Mouse (Mus musculus) erythroblast, adult 5-6 weeks (primary cell): ENCODE measurements around the gene Thrap3. TPM values are rescaled to one million over a fixed set of nuclear protein-coding genes. Genes with fewer than 3 reads are reported as not detected.
"Not testable (repeated sequence)": the region's sequence is repeated elsewhere in the genome, so short reads cannot be mapped to it uniquely, and the experiment has no call there.

Experiments
- ATAC-seq: replicated peaks from 2 replicates; pipeline ENCODE4 v1.8.0; 2016; ENCODE audit warnings: moderate number of reproducible peaks, mild to moderate bottlenecking, moderate TSS enrichment, inconsistent platforms; ENCODE audit not compliant: poor library complexity, low FRiP score, severe bottlenecking
- total RNA-seq, 2 experiments: library from RNA; stranded (forward) in 1 of 2; stranded (reverse) in 1 of 2; fragments of 150-400 nt in 1 of 2; fragments of 200-764, 138-1000 nt in 1 of 2; gene quantifications; 2 replicates each; pipeline versions ENCODE4 v1.2.3 to v1.2.4; 2015 to 2017; ENCODE audit warnings: low replicate concordance in 2 of 2

Thrap3 gene
- total RNA-seq, 2 experiments from 2014 or later, result 40.5 to 133 TPM

DNA sequence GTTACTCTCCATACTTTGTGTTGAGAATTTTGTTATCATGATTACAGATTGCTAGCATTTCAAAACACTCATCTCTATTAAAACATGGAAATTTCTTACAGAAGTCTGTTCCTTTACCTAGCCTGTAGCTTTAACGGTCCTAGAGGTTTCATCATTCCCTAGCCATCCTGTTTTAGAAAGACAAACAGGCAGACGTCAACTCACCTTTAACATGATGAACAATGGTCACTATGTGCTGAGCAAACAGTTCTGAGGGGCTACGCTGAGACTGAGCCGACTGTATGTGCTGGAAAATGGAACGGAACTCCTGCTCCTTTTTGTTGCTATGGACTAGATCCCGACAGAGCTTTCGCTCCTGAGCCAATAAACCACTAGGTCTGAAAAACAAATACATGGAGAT lies 26.6 kb downstream of the Thrap3 start:
- ATAC-seq, result not testable (repeated sequence)

DNA sequence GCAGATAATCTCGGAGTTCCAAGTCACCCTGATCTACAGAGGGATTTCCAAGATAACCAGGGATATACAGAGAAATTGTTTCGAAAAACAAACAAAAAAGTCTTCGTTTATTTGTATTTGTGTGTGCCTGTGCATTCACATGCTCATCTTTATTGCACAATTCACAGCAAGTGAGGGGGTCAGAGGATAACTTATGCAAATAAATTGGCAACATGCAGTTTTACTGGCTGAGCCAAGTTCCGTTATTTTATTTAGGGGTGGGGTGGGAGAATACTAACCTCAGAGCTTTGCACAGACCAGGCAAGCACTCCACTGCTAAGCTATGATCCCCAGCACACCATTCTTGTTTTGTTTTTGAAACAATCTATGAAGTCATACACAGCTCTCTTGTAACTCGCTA lies 28.8 kb downstream of the Thrap3 start:
- no peak for ATAC-seq

DNA sequence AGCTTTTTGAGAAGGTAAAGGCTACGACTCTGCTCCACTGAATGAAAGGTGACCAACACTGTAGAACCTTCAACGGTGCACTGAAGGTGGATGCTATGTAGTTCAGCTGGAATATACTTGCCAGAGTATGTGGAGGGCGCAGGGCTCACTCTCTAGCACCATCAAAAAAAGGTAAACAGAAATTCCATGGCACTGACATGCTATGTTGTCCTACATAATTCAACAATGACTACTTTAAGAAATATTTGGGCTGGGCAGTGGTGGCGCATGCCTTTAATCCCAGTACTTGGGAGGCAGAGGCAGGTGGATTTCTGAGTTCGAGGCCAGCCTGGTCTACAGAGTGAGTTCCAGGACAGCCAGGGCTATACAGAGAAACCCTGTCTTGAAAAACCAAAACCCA lies 31.8 kb downstream of the Thrap3 start:
- not testable (repeated sequence) for ATAC-seq

DNA sequence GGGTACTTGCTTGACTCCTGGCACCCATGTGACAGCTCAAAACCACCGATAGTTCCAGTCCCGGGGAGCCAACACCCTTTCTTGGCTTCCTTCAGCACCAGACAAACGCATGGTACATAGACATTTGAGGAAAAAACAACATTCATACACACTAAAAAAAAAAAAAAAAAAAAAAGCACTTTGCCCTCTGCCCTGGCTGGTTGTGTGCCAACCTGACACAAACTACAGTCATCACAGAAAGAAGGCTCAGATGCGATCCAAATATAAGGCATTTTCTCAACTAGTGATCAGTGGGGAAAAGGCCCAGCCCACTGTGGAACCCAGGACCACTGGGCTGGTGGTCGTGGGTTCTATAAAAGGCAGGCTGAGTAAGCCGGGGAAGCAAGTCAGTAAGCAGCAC lies 33.7 kb downstream of the Thrap3 start:
- no peak for ATAC-seq

DNA sequence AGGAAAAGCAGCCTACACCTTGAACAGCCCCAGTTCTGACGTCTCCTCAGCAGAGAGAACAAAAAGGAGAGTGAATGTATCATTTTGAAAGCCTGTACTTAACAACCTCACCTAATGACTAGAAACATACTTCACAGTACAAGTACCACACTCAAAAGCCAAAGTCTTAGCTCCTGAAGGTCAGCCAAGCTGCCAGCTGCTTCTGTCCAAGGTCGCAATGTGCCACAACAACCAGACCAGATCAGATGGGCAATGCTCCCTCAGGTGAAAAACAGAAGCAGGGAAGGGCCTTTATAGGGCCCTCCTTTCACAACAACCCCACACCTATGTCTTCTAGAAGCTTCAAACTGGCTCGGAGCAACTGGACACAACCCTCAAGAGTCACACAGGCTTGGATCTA lies 36.5 kb downstream of the Thrap3 start:
- no peak for ATAC-seq

DNA sequence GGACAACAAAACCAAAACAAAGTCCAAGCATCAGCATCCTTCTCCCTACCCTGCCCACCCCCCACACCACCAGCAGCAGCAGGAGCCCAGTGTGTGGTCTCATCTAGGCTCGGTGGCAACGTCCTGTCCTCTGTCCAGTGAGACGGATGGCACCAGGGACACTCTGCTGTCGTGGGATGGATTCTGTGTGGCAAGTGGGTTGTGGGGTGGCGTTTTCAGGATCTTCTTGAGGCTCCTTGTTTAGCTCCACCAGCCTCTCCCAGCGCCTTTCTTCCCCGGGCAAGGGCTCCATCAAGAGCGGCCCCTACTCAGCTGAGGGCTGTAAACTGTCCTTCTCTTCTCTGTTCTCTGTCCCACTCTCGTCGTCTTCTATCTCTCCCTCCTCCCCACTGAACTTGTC lies 37.5 kb downstream of the Thrap3 start:
- ATAC-seq, result not testable (repeated sequence)

DNA sequence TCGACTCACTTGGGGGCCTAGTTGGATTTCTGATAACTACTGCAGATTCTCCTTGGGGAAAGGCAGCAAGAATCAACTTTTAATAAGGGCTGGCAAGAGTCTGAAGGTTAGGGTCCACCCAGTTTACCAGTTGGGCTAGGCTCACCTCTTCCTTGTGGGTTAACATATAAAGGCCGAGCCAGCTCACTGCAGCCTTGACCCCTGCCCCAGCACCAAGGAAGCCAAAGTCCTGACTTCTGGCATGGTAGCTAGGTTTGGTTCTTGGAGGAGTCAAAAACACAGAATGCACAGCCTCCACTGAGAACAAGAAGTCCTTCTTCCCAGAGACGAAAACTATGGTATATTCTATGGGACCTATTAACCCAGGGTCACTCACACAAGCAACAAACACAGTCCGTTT lies 38.9 kb downstream of the Thrap3 start:
- no peak for ATAC-seq

DNA sequence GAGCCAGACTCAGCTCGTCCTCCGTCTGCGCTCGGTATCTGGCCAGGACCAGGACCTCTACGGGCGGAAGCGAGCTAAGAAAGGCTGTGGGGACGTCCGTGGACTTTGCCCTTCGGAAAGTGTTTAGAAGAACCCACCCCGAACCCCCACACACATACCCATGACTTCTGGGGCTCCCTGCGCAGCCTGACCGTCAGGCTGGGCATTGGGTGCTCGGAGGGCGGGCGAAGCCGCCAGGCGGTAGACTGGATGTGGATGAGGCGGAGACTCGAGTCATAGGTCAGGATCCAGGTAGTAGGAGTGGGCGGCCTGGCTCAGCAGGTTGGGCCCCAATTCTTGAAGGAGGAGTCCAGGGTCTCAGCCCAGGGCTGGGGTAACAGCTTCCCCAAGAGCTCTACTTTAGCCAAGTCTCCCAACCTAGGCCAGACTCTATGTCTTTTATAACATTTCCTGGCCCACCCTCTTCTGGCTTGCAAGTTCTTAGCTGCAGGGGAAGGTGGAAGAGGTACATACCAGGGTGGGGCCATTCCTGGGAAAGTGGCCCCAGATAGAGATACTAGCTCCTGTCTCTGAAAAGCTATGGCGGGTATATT lies 39.4 kb downstream of the Thrap3 start, which contains the start of gene Sh3d21:
Sh3d21 (minus strand) TSS at position 425 of the 593 bp plus-strand sequence.
- ATAC-seq, result peak; percentile 33; the same call in 1 of the 2 replicates

DNA sequence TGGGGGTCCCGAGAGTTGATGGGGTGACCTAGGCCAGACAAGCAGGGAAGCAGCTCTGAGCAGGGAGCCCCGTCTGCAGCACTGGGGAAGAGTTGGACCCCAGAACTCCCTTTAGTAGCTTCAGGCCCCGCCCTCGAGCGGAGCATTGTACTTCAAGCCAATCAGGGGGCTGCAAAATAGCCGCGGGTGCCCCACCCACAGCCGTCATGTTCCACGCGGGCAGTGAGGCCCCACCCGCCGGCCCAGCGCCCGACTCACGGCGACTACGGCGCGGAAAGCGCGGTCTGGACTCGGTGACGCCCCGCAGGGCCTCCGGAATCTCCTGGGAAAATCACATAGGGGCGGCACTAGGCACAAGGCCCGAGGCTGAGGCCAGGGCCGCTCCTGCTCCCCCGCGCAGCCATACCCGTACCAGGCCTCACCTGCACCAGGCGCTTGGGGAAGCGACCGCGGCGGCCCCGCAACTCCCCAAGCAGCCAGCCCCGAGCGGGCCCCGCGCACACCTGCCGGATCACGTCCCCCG lies 40.0 kb downstream of the Thrap3 start:
- ATAC-seq, result peak; percentile 67

DNA sequence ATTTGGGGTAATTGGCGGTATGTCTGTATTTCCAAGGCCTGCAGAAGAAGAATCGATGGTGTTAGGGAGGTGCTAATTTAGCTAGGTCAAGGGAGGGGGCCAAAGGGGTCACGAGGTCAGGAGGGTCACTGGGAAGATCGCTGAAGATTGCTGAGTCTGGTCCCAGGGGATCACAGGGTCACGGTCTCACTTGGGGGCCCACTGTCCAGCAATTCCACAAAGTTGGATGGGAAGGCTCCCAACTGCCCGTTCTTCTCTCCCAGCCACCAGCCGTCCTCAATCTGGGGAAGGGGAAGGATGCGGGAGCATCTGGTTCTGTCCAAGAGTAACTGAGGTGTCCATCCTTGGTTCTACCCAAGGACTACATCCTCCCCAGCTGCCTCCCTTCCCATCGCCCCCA lies 40.6 kb downstream of the Thrap3 start:
- no peak for ATAC-seq

DNA sequence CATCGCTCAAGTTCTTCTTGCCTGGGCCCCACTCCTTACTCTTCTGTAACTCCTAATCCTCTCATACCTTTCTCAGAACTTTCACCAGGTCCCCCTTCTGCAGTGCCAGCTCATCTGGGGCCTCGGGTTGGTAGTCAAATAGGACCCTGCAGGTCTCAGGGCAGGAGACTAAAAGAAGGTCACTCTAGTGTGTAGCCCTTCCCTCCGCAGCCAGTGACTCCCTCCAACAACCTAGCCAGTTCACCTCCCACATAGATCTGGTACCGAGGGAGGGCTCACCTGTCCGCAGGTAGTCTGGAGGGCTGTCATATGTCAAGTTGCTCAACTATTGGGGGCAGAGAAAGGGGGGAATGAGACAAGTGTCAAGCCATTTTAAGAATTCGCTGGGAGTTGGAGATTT lies 41.1 kb downstream of the Thrap3 start:
- ATAC-seq, result no peak

DNA sequence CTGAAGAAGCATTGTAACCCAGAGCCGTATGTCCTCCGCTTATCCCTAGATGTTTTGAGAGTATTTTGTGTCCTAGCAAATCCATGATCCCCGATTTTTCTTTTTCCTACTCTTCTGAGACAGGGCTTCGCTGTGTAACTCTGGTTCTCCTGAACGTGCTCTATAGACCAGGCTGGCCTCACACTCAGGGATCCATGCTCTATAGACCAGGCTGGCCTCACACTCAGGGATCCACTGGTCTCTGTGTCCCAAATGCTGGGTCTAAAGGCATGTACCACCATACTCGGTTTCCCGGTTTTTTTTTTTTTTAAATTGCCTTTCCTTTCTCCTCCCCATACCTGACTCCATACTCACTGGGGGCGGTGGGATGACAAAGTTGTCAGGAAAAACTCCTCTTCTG lies 41.6 kb downstream of the Thrap3 start:
- ATAC-seq, result no peak

DNA sequence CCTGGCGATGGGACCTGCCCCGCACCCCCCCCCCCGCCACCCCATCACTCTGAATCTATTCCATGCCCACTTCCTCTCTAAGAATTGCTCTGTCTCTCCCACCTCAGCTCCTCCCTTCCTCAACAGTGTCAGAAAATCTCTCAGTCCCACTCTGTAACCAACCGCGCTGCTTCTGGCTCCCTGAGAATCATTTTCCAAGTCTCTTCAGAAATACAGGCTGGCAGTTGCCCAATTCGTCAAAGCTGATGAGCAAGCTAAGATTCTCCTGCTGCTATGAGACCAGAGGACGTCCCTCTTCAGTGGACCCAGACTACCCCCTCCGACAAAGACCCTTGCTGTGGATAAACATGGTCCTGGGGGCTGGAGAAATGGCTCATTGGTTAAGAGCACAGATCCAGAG lies 43.1 kb downstream of the Thrap3 start:
- no peak for ATAC-seq

DNA sequence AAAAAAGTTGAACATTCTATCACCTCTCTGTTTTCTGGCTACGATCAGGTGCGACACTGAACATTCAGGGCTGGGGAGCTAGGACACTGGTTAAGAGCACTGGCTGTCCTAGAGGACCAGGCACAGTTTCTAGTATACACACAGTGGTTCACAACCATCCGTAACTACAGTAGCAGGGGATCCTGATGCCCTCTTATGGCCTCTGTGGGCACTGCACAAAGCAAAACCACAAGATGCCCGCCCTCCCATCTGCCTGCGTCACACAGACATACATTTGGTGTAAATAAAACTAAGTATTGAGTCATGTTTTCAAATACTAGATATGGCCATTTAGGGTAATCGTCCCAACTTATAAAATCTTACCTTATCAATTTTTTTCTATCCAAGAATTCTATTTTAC lies 45.0 kb downstream of the Thrap3 start:
- no peak for ATAC-seq

DNA sequence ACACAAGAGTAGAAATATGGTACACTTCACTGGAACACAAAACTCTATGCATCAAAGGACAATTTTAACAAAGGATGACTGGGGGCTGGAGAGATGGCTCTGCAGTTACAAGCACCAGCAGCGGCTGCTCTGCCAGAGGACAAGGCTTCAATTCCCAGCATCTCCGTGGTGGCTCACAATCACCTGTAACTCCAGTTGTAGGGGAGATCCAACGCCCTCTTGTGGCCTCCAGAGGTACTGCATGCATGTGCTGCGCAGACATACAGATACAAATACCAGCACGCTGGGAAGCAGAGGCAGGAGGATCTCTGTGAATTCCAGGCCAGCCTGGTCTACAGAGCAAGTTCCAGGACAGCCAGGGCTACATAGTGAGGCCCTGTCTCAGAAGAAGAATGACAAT lies 45.9 kb downstream of the Thrap3 start:
- peak; percentile 63; the same call in 1 of the 2 replicates for ATAC-seq

DNA sequence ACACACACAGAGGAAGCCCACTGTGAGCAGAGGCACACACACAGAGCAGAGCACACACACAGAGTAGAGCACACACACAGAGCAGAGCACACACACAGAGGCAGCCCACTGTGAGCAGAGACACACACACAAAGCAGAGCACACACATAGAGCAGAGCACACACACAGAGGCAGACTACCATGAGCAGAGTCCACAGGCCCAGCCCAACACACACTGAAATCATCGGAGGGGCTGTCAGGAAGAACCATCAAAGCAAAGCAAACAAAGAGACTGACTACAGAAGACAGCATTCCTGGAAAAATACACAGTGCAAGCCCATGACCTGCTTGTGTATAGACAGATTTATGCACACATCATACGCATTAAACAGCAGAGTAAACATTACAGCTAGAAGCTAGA lies 46.7 kb downstream of the Thrap3 start:
- no peak for ATAC-seq

DNA sequence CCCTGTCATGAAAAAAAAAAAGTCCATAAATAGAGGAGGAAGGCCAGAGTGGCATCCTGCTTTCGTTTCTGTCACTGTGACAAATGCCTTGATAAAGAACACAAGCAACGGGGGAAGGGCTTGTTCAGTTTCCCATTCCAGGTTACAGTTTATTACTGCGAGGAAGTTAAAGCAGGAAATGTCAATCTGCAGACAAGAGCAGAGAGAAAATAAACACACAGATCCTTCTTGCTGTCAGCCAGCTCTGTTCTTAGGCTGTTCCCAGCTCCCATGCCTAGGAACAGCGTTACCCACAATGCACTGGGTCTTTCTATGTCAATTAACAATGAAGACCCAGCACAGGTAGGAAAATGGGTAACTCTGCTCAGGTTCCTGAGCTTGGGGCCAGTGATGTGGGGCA lies 47.4 kb downstream of the Thrap3 start:
- no peak for ATAC-seq

DNA sequence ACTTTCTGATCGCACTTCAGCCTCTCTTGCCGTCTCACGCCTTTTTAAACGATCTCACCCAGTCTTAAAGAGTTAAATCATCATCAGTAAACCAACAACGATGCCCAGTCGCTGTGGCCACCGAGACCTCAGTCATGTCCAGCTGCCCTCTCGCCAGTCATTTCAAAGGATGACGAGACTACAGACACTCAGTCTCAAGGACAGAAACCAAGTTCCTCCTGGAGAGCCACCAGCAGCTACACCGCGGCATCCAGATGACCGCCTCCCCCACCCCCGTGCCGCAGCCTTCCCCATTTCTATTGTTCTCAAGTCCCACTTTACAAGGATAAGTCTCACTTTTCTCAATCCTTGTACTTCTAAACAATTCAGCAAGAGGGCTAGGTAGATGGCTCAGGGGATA lies 49.7 kb downstream of the Thrap3 start:
- no peak for ATAC-seq

DNA sequence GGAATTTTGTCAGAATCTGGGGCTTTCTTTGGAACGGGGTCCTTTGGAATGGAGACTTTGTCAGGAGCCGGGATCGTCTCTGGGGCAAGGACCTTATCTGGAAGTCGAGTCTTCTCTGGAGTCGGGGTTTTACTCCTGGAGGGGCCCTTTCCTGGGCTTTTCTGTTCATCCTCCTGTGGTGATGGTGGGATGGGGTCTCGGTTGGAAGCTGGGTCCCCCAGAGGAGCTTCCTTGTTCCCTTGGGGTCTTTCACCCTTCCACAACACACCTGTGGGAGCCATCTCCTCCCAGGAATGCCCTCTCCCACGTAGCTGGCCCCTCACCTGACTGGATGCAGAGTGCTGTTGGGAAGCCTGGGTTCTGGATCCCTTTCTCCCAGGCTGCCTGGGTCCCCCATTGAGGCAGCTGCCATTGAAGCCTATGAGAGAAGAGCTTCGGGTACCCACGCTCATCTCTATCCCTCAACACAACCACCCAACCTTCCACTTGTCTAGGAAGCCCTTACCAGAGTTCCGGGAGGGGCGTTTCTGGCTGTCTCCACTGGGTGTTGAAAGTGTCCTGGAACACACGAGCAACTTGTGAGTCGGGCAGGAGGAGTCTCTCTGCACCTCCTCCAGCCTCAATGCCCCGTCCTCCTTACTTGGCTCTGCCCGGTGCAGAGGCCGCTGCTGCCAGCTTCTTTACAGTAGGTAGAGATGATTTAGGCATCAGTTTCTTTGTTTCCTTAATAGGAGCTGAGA lies 50.7 kb downstream of the Thrap3 start:
- no peak for ATAC-seq

DNA sequence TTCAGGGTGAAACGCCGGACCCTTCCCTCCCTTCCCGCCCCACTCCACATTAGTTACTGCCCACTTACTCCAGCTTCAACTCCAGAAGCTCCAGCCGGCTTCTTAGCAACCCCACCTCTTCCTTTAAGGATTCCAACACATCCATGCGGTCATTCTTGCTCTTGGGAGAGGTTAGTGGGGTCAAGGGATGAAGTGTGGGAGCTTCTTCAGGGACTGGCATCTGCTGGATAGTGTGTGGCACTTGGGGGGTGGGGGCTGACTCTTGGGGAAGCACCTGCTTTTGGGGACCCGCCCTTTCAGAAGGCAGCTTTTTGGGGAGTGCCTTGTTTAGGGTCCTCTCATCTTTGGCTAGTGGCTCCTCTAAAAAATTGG lies 51.6 kb downstream of the Thrap3 start:
- no peak for ATAC-seq

DNA sequence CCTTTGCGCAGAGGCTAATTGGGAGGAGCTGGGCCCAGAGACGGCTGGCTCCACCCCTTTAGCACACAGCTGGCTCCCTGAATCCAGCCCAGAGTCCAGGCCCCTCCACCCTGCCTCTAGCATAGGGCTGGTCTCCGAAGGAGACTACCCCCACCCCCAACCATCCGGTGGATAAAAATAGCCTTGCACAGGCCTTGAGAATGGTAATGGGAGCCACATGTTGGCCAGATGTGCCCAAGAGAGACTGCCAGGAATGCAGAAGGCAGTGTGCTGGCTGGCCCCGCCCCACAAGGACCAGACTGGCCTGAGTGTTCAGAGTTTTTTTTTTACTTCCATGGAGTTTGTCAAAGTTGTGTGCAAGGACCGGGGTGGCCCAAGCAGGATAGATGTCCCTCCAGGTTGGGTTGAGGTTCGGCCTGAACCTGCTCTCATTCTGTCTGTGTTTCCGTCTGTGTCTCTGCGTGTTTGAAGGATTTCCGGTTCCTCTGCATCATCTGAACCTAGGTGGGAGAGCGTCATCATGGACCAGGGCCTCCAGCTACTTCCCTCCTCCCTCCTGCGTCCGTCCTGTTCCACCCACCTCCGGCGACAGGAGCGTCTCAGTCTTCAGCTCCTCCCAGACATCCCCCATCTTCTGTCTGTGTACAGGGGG lies 52.1 kb downstream of the Thrap3 start:
- ATAC-seq, result no peak
